Mouse (Mus musculus) forebrain, embryonic 10.5 days (tissue): Measurements from ENCODE around the gene 4930486L24Rik. TPM values are rescaled to one million over a fixed set of nuclear protein-coding genes. Genes with fewer than 3 reads are reported as not detected.

Experiments
- DNase-seq: peaks from one replicate; pipeline ENCODE4 v3.0.0-alpha.2; 2017; ENCODE audit warnings: low spot score; ENCODE audit errors: extremely low spot score
- H3K27ac ChIP-seq: fragments of 300-500 bp; sonication (generic); 2 replicates; pipeline ENCODE4 v1.5.1; 2016; ENCODE audit warnings: mild to moderate bottlenecking
- H3K27me3 ChIP-seq: fragments of 300-500 bp; sonication (generic); 2 replicates; pipeline ENCODE4 v1.6.1; 2016; ENCODE audit warnings: mild to moderate bottlenecking; ENCODE audit not compliant: poor library complexity, severe bottlenecking
- H3K36me3 ChIP-seq: fragments of 300-500 bp; sonication (generic); replicated peaks from 2 replicates; pipeline ENCODE4 v1.6.1; 2016; ENCODE audit warnings: mild to moderate bottlenecking, moderate library complexity
- H3K4me1 ChIP-seq: fragments of 300-500 bp; sonication (generic); 2 replicates; pipeline ENCODE4 v1.6.1; 2016
- H3K4me3 ChIP-seq: fragments of 300-500 bp; sonication (generic); 2 replicates; pipeline ENCODE4 v1.5.1; 2016; ENCODE audit warnings: mild to moderate bottlenecking, moderate library complexity
- H3K9me3 ChIP-seq: fragments of 300-500 bp; sonication (generic); 2 replicates; pipeline ENCODE4 v1.6.1; 2016; ENCODE audit warnings: mild to moderate bottlenecking, moderate library complexity
- WGBS: fragments of 180-500 bp; shearing (Covaris S2); methylation state at CpG from one replicate; pipeline ENCODE4 v1.1.7; 2016; 5-methylcytosine and 5-hydroxymethylcytosine counted together
- polyA plus RNA-seq: library from polyadenylated mRNA; unstranded; fragments of >200 nt; fragmentation: Nextera tagmentation; extraction: Ambion mirVana; gene quantifications from 2 replicates; pipeline ENCODE4 v1.2.1, GENCODE M21; 2016

4930486L24Rik gene
- polyA plus RNA-seq, 1 experiment from 2014 or later = not detected

GRCm38 (mm10) chr13:60819469-60819868 lies 44.8 kb downstream of the 4930486L24Rik start:
- 17% methylated on average over 7 of the region's 7 CpGs for WGBS
- no peaks in the 10 kb centered on the region for H3K27me3 ChIP-seq

GRCm38 (mm10) chr13:60813722-60814121 lies 50.6 kb downstream of the 4930486L24Rik start:
- 76% methylated on average over 1 of the region's 1 CpGs for WGBS

More at GRCm38 (mm10) chr13:60819469-60819868, 44.8 kb downstream of the 4930486L24Rik start:
- H3K27ac ChIP-seq = no peak overlapping the region
- H3K9me3 ChIP-seq = no peaks in the 10 kb centered on the region
- no peaks in the 10 kb centered on the region for H3K36me3 ChIP-seq
- H3K4me1 ChIP-seq = no peaks in the 10 kb centered on the region
- DNase-seq = peak; percentile 47
- H3K4me3 ChIP-seq = no peak overlapping the region

GRCm38 (mm10) chr13:60812768-60813167 lies 51.5 kb downstream of the 4930486L24Rik start:
- WGBS = 91% methylated on average over 6 of the region's 6 CpGs
- no peaks in the 10 kb centered on the region for H3K27me3 ChIP-seq
- no peak overlapping the region for H3K27ac ChIP-seq
- H3K4me3 ChIP-seq = no peak overlapping the region
- no peaks in the 10 kb centered on the region for H3K36me3 ChIP-seq
- DNase-seq = no peak
- no peaks in the 10 kb centered on the region for H3K4me1 ChIP-seq
- H3K9me3 ChIP-seq = no peaks in the 10 kb centered on the region

More at GRCm38 (mm10) chr13:60813722-60814121, 50.6 kb downstream of the 4930486L24Rik start:
- DNase-seq = no peak
- H3K36me3 ChIP-seq = no peaks in the 10 kb centered on the region
- no peaks in the 10 kb centered on the region for H3K4me1 ChIP-seq
- no peak overlapping the region for H3K27ac ChIP-seq
- H3K4me3 ChIP-seq = no peak overlapping the region
- H3K9me3 ChIP-seq = no peaks in the 10 kb centered on the region
- no peaks in the 10 kb centered on the region for H3K27me3 ChIP-seq

GRCm38 (mm10) chr13:60809690-60810089 lies 54.6 kb downstream of the 4930486L24Rik start:
- no peaks in the 10 kb centered on the region for H3K4me1 ChIP-seq
- DNase-seq = no peak
- no peaks in the 10 kb centered on the region for H3K27me3 ChIP-seq
- WGBS = 79% methylated on average over 2 of the region's 2 CpGs
- no peaks in the 10 kb centered on the region for H3K9me3 ChIP-seq
- H3K27ac ChIP-seq = no peak overlapping the region
- H3K36me3 ChIP-seq = no peaks in the 10 kb centered on the region
- H3K4me3 ChIP-seq = no peak overlapping the region

GRCm38 (mm10) chr13:60802749-60803148 lies 61.5 kb downstream of the 4930486L24Rik start, which contains the start of gene Ctsll3:
TSS of gene Ctsll3 (minus strand) at chr13:60802849.
- no peaks in the 10 kb centered on the region for H3K4me1 ChIP-seq
- no peak within 1 kb of the TSS for H3K4me3 ChIP-seq
- no peaks in the 10 kb centered on the region for H3K9me3 ChIP-seq
- H3K27ac ChIP-seq = no peak within 1 kb of the TSS
- no peak for DNase-seq
- H3K27me3 ChIP-seq = no peaks in the 10 kb centered on the region
- H3K36me3 ChIP-seq = no peaks in the 10 kb centered on the region
- 71% methylated on average over 1 of the region's 1 CpGs for WGBS

Other genes with a start within 250 kb of the 4930486L24Rik start
- not detected in 2 replicates for gene BC051665, start 78.1 kb downstream of the 4930486L24Rik start, polyA plus RNA-seq
- not detected in 2 replicates for gene Ctsll3, start 61.6 kb downstream of the 4930486L24Rik start, polyA plus RNA-seq
- not detected in 2 replicates for gene Gm49392, start 32.4 kb upstream of the 4930486L24Rik start, polyA plus RNA-seq
- gene Ctla2b, start 33.0 kb upstream of the 4930486L24Rik start, polyA plus RNA-seq = 1.1 and 1.4 TPM in 2 replicates
- gene Tpbpb, start 40.4 kb upstream of the 4930486L24Rik start, polyA plus RNA-seq = not detected in 2 replicates
- gene Gm49393, start 71.1 kb upstream of the 4930486L24Rik start, polyA plus RNA-seq = not detected in 2 replicates
- gene Gm49391, start 72.1 kb upstream of the 4930486L24Rik start, polyA plus RNA-seq = 0.20 and 0.54 TPM in 2 replicates
- gene Ctla2a, start 72.2 kb upstream of the 4930486L24Rik start, polyA plus RNA-seq = 10.5 and 12.1 TPM in 2 replicates
- not detected in 2 replicates for gene Tpbpa, start 77.5 kb upstream of the 4930486L24Rik start, polyA plus RNA-seq
- not detected in 2 replicates for gene Ctsj, start 141.5 kb upstream of the 4930486L24Rik start, polyA plus RNA-seq
- not detected in 2 replicates for gene Ctsq, start 176.2 kb upstream of the 4930486L24Rik start, polyA plus RNA-seq